Mouse (Mus musculus): Measurements from ENCODE around the gene Rps6kc1.

Gene Rps6kc1

DNA sequence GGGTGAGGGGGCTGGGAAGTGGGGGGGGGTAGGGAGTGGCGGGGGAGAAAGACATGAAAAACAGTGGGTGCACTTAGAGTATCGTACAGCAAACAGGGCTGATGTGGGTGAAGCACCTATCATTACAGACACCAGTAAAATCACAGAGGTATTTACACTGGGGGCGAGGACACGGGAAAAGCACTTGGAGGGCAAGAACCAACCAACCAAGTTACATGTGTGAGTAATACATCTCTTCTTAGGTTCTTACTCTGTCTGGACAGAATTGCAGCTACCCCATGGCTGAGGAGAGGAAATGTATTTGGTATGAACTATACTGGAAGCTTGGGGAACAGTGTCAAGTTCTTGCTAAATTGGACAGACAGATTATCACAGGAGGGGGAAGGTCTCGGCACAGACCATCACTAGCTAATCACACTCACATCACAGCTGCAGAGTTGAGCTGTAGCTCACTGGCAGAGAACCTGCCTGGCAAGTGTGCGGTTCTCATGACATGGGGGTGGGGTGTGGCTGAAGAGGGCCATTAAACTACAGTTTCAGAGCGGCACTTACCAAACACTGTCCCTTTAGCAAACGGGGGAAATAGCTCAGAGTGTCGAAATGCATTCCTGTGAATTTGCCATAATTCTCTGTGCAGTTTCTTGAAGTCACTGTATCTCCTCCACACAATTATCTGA lies 12.5 kb downstream of the Rps6kc1 start:
- peak in 1 of 2 experiments; percentile 14 for DNase-seq

GRCm38 (mm10) chr1:190898186-190898585 lies 13.4 kb downstream of the Rps6kc1 start:
- no peak for DNase-seq

DNA sequence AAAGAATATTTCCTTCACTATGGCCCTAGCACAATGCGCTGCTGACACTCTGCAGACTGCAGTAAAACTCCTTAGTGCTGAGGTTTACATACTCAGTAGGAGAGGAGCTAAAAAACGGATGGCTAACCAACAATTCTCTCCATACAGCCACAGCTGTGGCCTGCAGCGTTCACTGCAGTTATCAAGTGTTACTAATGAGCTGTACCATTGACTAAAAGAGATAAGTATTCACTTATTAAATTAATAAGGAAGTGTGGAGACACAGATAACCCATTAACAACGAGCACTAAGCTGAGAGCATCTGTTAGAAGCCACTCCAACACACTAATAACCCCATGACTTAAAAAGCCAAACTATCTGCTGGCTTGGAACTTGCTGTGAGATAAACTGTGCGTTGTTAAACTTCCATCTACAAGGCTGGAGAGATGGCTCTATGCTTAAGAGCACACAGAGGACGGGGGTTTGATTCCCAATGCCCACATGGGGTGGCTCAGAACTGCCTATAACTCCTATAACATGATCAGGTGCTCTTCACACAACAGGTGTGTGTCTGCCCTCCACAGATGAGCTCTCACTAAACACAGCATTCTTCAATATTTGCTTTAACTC lies 17.9 kb downstream of the Rps6kc1 start:
- no peak for DNase-seq

- no peak for DNase-seq
Measured at GRCm38 (mm10) chr1:190888646-190889045, 22.9 kb downstream of the Rps6kc1 start.

DNA sequence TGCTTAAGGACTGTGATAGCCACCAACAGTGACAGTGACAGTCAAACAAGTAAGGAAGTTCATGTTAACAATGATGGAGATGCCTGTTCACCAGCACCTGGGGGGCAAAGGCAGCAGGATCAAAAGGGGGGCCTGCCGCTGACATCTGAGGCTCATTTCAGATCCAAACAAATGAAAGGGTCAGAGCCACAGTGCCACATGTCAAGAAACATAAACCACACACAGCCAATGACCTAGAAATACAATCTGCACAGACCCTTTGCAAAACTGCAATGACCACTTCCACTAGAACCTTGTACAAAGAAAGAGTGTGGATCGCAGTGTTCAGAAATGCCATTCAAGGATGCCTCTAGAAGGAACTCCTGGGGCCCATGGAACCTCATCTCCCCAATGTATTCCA lies 23.5 kb downstream of the Rps6kc1 start:
- DNase-seq, result no peak

GRCm38 (mm10) chr1:190886014-190886413 lies 25.6 kb downstream of the Rps6kc1 start:
- DNase-seq, result no peak

GRCm38 (mm10) chr1:190881422-190881821 lies 30.1 kb downstream of the Rps6kc1 start:
- DNase-seq, result peak; percentile 59 to 72

DNA sequence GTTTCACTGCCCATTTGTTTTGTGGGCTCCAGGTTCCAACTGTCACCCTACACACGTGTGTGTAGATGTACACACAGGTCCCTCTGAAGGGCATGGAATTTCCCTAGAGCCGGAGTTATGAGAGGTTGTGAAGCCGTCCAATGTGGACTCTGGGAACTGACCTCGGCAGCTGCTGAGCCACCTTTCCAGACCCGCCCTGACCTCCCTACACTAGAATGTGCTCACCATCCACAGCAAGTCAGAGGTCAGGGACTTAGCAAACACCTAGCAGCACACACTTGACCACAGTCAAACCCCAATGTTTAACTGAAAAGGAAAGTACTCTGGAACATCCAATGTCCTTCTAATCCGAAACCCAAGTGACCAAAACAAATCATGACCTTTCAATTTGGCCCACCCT lies 30.9 kb downstream of the Rps6kc1 start:
- no peak for DNase-seq

DNA sequence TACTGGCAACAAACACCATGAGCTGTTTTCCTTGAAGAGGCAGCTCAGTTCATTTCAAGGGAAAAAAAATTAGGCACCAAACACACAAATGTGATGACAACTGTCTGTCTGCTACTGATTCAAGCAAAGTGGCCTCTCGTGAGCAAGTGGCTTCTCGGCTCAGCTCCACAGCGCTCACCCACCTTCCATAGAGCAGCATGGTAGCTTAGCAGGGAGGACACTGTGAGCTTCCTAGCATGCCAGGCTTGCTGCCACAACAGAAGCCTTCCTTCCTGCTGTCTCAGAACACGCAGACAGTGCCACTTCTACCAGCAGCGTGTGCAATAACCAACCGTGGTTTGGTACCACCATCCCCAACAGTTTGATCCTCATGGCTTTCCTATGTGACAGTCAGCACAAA lies 35.8 kb downstream of the Rps6kc1 start:
- DNase-seq, result no peak

- no peak for DNase-seq
Measured at GRCm38 (mm10) chr1:190875089-190875488, 36.5 kb downstream of the Rps6kc1 start.

DNA sequence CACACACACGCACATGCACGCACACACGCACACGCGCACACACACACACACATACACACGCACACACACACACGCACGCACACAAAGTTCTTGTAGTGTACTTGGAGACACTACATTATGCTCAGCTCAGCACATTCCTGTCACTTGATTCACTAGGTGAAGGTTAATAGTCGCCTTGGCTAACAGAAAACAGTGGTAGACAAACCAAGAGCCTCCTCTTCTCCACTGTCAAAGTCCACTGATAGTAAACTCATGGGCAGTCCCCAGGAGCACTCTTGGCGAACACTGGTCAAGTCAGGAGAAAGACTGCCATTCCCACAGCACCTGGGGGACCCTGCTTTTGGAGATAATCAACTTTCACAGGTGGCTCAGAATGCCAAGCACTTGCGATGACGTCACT lies 40.5 kb downstream of the Rps6kc1 start:
- DNase-seq, result no peak

- no peak for DNase-seq
Measured at GRCm38 (mm10) chr1:190869996-190870395, 41.6 kb downstream of the Rps6kc1 start.

DNA sequence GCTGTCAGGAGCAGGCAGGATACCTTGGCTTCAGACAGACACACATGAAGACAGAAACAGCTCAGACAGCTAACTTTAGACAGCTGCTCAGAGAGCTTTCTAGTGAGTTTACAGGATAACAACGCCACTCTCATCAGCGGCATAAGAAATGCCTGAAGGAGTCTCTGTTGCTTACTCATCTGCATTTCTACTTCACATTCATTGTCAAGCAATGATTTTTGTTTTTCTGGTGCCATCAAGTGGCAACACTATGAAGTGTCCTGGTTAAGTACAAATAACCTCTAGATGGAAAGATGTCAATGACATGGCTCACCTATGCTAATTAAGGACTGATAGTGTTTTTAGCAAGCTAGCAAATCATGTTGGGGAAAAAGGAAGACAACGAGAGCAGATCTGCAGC lies 42.8 kb downstream of the Rps6kc1 start:
- DNase-seq, result no peak

GRCm38 (mm10) chr1:190861626-190862025 lies 49.9 kb downstream of the Rps6kc1 start:
- DNase-seq, result peak; percentile 42 to 60

DNA sequence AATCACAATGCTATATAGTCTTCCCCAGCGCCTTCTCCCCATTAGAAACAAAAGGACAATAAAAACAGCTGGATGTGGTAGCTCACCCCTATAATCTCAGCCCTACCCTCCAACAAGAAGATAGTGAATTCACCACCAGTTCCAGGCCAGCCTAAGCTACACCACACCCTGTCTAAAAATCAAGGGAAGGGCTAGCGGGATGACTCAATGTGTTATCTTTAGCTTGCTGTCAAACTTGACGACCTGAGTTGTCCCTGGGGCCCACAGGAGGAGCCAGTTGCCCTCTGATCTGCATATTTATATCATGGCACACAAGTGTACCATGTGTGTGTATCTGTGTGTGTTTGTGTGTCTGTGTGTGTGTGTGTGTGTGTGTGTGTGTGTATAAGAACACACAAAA lies 57.1 kb downstream of the Rps6kc1 start:
- no peak for DNase-seq

DNA sequence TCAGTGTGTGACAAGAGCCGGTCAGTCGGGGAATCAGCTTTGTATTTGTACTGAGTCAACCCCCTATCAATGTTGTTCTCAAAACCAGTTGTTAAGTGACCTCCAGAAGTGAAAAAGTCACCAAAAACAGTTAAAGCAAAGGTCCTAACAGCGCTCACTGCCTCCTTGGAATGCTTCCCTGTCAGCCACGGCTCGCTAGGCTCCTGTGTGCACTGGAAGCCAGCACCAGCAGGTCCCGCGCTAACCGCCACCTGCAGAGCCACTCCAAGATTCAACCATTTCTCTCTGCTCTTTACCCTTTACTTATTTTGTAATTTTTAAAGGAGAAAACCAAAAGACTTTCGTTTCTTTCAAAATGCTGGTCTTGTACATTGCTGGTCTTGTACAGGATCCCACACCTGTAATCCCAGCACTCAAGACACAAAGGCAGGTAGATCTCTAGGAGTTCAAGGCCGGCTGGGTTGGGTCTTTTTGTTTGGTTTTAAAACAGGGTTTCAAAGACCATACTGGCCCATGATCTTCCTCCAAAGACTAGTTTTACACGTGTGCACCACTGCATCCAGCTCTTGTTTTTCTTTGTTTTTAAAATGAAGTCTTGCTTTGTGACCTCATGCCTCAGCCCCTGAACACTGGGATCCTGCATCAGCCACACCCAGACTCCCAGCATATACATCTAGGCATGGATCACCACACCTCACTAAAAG lies 62.3 kb downstream of the Rps6kc1 start:
- DNase-seq, result peak in 1 of 2 experiments; percentile 51

DNA sequence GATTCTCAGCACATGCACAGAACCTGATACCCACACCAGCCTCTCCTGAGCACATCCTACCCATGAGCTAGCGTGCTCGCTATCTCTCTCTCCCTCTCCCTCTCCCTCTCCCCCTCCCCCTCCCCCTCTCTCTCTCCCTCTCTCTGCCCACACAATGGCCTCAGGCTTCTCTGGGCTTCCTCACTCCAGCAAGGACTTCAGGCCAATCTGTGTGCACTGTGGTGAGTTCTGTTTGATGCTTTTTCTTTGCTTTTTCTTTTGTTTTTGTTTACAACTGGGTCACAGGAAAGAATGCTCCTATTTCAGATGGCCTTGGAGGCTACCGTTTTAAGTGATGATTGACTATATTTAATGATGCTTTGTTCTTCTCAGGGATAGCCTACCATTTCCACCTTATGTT lies 62.9 kb downstream of the Rps6kc1 start:
- DNase-seq, result no peak

DNA sequence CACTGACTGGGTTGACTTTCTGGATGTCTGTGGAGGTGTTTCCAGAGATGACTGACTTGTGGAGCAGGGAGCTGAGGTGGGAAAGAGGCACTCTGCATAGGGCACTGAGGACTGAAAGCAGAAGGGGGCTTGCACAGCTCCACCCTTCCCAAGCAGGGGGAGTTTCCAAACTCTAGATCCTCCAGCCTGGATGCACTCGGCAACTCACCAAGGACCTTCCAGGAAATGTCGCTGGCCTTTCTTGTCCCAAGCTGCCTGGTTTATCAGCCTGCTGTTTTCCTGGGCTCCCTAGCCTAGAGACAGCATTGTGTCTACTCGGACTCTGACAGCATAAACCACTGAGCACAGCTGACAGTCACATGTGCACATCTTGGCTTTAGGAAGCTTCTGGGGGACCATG lies 64.6 kb downstream of the Rps6kc1 start:
- DNase-seq, result no peak

DNA sequence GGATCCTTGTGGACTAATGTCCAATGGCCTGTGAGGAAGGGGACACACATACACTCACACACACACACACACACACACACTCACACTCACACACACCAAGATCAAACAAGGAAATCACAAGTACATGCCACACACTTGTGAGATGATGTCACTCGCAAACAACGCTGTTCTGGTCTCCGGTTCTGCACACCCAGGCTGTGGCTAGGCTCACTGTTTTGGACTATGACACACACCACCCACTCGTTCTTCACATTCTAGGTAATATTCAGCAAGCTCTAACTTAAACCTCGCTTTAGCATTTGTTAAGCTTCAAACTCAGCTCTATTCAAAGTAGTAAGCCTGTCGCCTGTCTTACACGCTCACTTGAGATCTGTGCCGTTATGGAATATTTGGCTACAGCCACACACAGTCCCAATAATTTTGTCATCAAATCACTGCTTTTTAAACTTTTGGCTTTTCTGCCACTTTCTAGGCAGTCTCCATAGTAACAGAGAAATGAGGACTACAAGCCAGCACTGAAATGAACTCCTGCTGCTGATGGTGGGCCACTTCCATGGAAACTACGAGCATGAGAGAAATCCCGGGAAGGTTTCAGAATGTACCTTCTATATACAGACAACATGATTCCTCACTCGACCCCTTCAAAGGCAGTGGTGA lies 65.4 kb downstream of the Rps6kc1 start:
- no peak for DNase-seq

DNA sequence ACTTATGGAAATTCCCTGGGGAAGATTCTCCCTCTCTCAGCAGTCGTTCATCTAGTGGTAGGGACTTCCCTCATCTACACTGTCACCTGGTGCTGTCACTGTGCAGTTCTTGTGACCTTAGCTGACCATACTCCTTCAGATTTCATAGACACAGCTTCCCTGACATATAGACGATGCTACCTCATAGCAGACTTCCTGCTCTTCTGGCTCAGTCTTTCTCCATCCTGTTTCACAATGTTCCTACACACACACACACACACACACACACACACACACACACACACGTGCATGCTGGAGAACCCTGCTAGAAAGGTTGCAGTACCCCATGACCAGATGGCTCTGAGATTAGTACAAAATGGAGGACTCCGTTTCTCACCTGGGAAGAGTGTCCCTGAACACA lies 66.2 kb downstream of the Rps6kc1 start:
- no peak for DNase-seq

DNA sequence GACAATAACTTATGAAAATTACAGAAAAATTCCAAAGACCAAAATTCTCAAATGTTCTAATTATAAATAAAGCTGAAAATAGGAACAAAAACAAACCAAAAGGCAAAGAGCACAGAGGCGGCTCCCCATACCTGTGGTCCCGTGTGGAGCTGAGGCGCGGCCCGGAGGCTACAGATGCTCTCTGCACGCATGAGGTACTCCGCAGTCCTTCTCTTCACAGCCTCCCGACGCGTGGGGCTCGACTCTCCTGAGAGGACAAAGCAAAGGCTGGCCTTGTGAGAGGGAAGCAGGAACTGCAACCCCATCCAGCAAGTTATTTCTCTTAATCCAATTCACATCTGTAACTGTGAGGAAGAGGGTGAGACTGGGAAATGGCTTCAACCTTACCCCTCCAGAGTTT lies 67.2 kb downstream of the Rps6kc1 start:
- no peak for DNase-seq

GRCm38 (mm10) chr1:190836046-190836445 lies 75.5 kb downstream of the Rps6kc1 start:
- DNase-seq, result no peak

DNA sequence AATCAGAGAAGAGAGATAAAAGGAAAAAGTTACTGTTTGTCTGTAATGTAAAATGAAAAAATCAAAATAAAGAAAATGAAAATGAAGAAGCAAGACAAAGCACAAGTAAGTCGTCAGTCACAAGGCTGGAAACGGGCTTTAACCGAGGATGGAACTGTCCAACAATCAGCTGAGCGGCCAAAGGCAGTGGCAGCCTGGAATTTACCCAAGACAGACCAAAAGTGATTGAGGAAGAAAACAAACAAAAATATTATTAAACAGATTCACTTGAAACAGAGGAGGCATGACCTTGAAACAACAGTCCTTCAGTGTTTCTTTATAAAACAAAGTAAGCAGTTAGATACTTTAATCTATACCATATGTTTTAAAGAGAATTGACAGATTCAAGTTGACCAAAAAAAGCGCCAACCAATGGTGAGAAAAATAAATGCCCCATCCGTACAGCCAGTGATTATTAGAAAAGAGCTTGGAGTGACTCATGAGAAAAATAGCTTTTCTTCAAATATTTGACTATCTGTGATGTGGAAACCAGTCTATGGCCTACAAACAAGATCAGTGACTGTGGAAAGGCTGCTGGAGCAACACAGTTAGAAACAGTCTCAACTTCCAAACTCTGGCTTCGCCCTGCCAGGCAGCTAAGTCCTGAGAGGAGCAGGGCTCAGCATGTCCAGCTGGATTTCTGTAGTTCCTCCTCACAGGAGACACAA lies 77.2 kb downstream of the Rps6kc1 start:
- DNase-seq, result no peak

All from kidney, postnatal 4 days (tissue).